Mouse (Mus musculus): ENCODE measurements at regions not wholly inside any gene's neighbourhood (a gene's known extent, or its start where the extent isn't known, plus 50 kb on each side); places are given as distances from the start of the nearest gene placed in this dataset.

- Histone ChIP-seq H3K36me3 (no peaks in the 10 kb centered on the region), H3K4me1 (no peaks in the 10 kb centered on the region), H3K4me2 (replicated peaks) (no peak overlapping the region), H3K27me3 (no peaks in the 10 kb centered on the region), H3K9me3 (no peaks in the 10 kb centered on the region), H3K9ac (no peak overlapping the region), H3K4me3 (no peak overlapping the region), H3K27ac (no peak overlapping the region)
- 50% methylated on average over 5 of the region's 5 CpGs for WGBS
- ATAC-seq (ENCODE audit: insufficient number of reproducible peaks, insufficient read depth, low FRiP score, low TSS enrichment), result no peak
Measured at GRCm38 (mm10) chr13:110832442-110832841, 422.4 kb upstream of the Actbl2 start.

- H3K4me3 ChIP-seq, result no peak overlapping the region
- H3K27ac ChIP-seq, result no peak overlapping the region
- no peaks in the 10 kb centered on the region for H3K9me3 ChIP-seq
- H3K36me3 ChIP-seq, result no peaks in the 10 kb centered on the region
- no peaks in the 10 kb centered on the region for H3K4me1 ChIP-seq
- H3K9ac ChIP-seq, result no peak overlapping the region
- ATAC-seq (ENCODE audit: insufficient number of reproducible peaks, insufficient read depth, low FRiP score, low TSS enrichment), result no peak
- no peaks in the 10 kb centered on the region for H3K27me3 ChIP-seq
- WGBS, result 32% methylated on average over 7 of the region's 7 CpGs
- no peak overlapping the region for H3K4me2 ChIP-seq (replicated peaks)
Measured at GRCm38 (mm10) chr13:110836936-110837335, 417.9 kb upstream of the Actbl2 start.

- H3K4me1 ChIP-seq, result no peaks in the 10 kb centered on the region
- no peaks in the 10 kb centered on the region for H3K36me3 ChIP-seq
- WGBS, result 92% methylated on average over 7 of the region's 7 CpGs
- no peak overlapping the region for H3K27ac ChIP-seq
- H3K4me2 ChIP-seq (replicated peaks), result no peak overlapping the region
- H3K9ac ChIP-seq, result no peak overlapping the region
- no peak for ATAC-seq (ENCODE audit: insufficient number of reproducible peaks, insufficient read depth, low FRiP score, low TSS enrichment)
- H3K4me3 ChIP-seq, result no peak overlapping the region
- H3K27me3 ChIP-seq, result no peaks in the 10 kb centered on the region
- H3K9me3 ChIP-seq, result no peaks in the 10 kb centered on the region
Measured at GRCm38 (mm10) chr13:110841949-110842348, 412.9 kb upstream of the Actbl2 start.

GRCm38 (mm10) chr13:110845695-110846094 lies 409.1 kb upstream of the Actbl2 start:
- Histone ChIP-seq H3K9ac (no peak overlapping the region), H3K9me3 (no peaks in the 10 kb centered on the region), H3K27me3 (no peaks in the 10 kb centered on the region), H3K4me3 (no peak overlapping the region), H3K27ac (no peak overlapping the region), H3K36me3 (no peaks in the 10 kb centered on the region), H3K4me1 (no peaks in the 10 kb centered on the region), H3K4me2 (replicated peaks) (no peak overlapping the region)
- ATAC-seq (ENCODE audit: insufficient number of reproducible peaks, insufficient read depth, low FRiP score, low TSS enrichment), result no peak
- WGBS, result 90% methylated on average over 2 of the region's 2 CpGs

- H3K9ac ChIP-seq, result no peak overlapping the region
- H3K9me3 ChIP-seq, result no peaks in the 10 kb centered on the region
- no peak overlapping the region for H3K4me2 ChIP-seq (replicated peaks)
- ATAC-seq (ENCODE audit: insufficient number of reproducible peaks, insufficient read depth, low FRiP score, low TSS enrichment), result peak; percentile 87
- no peaks in the 10 kb centered on the region for H3K27me3 ChIP-seq
- H3K36me3 ChIP-seq, result no peaks in the 10 kb centered on the region
- H3K4me1 ChIP-seq, result peaks cover 8% of the 10 kb centered on the region
- H3K4me3 ChIP-seq, result no peak overlapping the region
- H3K27ac ChIP-seq, result peak overlapping the region; percentile 65; the same call in 1 of the 2 replicates
- 39% methylated on average over 2 of the region's 2 CpGs for WGBS
Measured at GRCm38 (mm10) chr13:110852996-110853727, 401.7 kb upstream of the Actbl2 start.

- Histone ChIP-seq H3K27me3 (no peaks in the 10 kb centered on the region), H3K27ac (no peak overlapping the region), H3K4me3 (no peak overlapping the region), H3K9ac (no peak overlapping the region), H3K36me3 (no peaks in the 10 kb centered on the region), H3K4me1 (peaks cover 8% of the 10 kb centered on the region), H3K4me2 (replicated peaks) (no peak overlapping the region), H3K9me3 (no peaks in the 10 kb centered on the region)
- WGBS, result 38% methylated on average over 1 of the region's 1 CpGs
- no peak for ATAC-seq (ENCODE audit: insufficient number of reproducible peaks, insufficient read depth, low FRiP score, low TSS enrichment)
Measured at GRCm38 (mm10) chr13:110854213-110854612, 400.6 kb upstream of the Actbl2 start.

GRCm38 (mm10) chr13:110865902-110866512 lies 388.8 kb upstream of the Actbl2 start:
- WGBS, result 20% methylated on average over 4 of the region's 4 CpGs
- no peaks in the 10 kb centered on the region for H3K27me3 ChIP-seq
- no peak for ATAC-seq (ENCODE audit: insufficient number of reproducible peaks, insufficient read depth, low FRiP score, low TSS enrichment)

GRCm38 (mm10) chr13:110866713-110867112 lies 388.1 kb upstream of the Actbl2 start:
- 45% methylated on average over 2 of the region's 2 CpGs for WGBS
- H3K4me2 ChIP-seq (replicated peaks), result no peak overlapping the region
- no peaks in the 10 kb centered on the region for H3K9me3 ChIP-seq
- no peaks in the 10 kb centered on the region for H3K36me3 ChIP-seq
- H3K9ac ChIP-seq, result no peak overlapping the region
- peaks cover 11% of the 10 kb centered on the region; the same call in 1 of the 2 replicates for H3K4me1 ChIP-seq
- ATAC-seq (ENCODE audit: insufficient number of reproducible peaks, insufficient read depth, low FRiP score, low TSS enrichment), result no peak
- H3K27ac ChIP-seq, result no peak overlapping the region
- no peaks in the 10 kb centered on the region for H3K27me3 ChIP-seq
- no peak overlapping the region for H3K4me3 ChIP-seq

More at GRCm38 (mm10) chr13:110865902-110866512, 388.8 kb upstream of the Actbl2 start:
- Histone ChIP-seq H3K4me2 (replicated peaks) (no peak overlapping the region), H3K9ac (no peak overlapping the region), H3K4me1 (peaks cover 11% of the 10 kb centered on the region; the same call in 1 of the 2 replicates), H3K9me3 (no peaks in the 10 kb centered on the region), H3K27ac (peak overlapping the region; percentile 46; the same call in 1 of the 2 replicates), H3K4me3 (no peak overlapping the region), H3K36me3 (no peaks in the 10 kb centered on the region)

- no peak overlapping the region for H3K27ac ChIP-seq
- peaks cover 8% of the 10 kb centered on the region; the same call in 1 of the 2 replicates for H3K4me1 ChIP-seq
- no peak overlapping the region for H3K4me3 ChIP-seq
- WGBS, result 38% methylated on average over 4 of the region's 4 CpGs
- no peak overlapping the region for H3K9ac ChIP-seq
- no peaks in the 10 kb centered on the region for H3K9me3 ChIP-seq
- H3K36me3 ChIP-seq, result no peaks in the 10 kb centered on the region
- H3K4me2 ChIP-seq (replicated peaks), result no peak overlapping the region
- no peak for ATAC-seq (ENCODE audit: insufficient number of reproducible peaks, insufficient read depth, low FRiP score, low TSS enrichment)
- no peaks in the 10 kb centered on the region for H3K27me3 ChIP-seq
Measured at GRCm38 (mm10) chr13:110871125-110871775, 383.6 kb upstream of the Actbl2 start.

GRCm38 (mm10) chr13:110871776-110872135 lies 383.1 kb upstream of the Actbl2 start:
- Histone ChIP-seq H3K9ac (no peak overlapping the region), H3K4me3 (no peak overlapping the region), H3K27ac (no peak overlapping the region), H3K4me2 (replicated peaks) (no peak overlapping the region), H3K36me3 (no peaks in the 10 kb centered on the region), H3K9me3 (no peaks in the 10 kb centered on the region), H3K27me3 (no peaks in the 10 kb centered on the region), H3K4me1 (peaks cover 3% of the 10 kb centered on the region; the same call in 1 of the 2 replicates)
- ATAC-seq (ENCODE audit: insufficient number of reproducible peaks, insufficient read depth, low FRiP score, low TSS enrichment), result no peak
- WGBS, result 38% methylated on average over 1 of the region's 1 CpGs

- H3K36me3 ChIP-seq, result no peaks in the 10 kb centered on the region
- no peak overlapping the region for H3K4me3 ChIP-seq
- no peaks in the 10 kb centered on the region for H3K4me1 ChIP-seq
- H3K9me3 ChIP-seq, result no peaks in the 10 kb centered on the region
- H3K4me2 ChIP-seq (replicated peaks), result no peak overlapping the region
- no peak for ATAC-seq (ENCODE audit: insufficient number of reproducible peaks, insufficient read depth, low FRiP score, low TSS enrichment)
- H3K27me3 ChIP-seq, result no peaks in the 10 kb centered on the region
- no peak overlapping the region for H3K27ac ChIP-seq
- 72% methylated on average over 3 of the region's 3 CpGs for whole genome bisulfite sequencing
- no peak overlapping the region for H3K9ac ChIP-seq
Measured at GRCm38 (mm10) chr13:110881573-110881972, 373.2 kb upstream of the Actbl2 start.

- no peaks in the 10 kb centered on the region for H3K9me3 ChIP-seq
- no peak overlapping the region for H3K27ac ChIP-seq
- H3K4me1 ChIP-seq, result no peaks in the 10 kb centered on the region
- no peaks in the 10 kb centered on the region for H3K27me3 ChIP-seq
- WGBS, result 73% methylated on average over 3 of the region's 3 CpGs
- ATAC-seq (ENCODE audit: insufficient number of reproducible peaks, insufficient read depth, low FRiP score, low TSS enrichment), result no peak
- H3K4me3 ChIP-seq, result no peak overlapping the region
- H3K4me2 ChIP-seq (replicated peaks), result no peak overlapping the region
- H3K36me3 ChIP-seq, result no peaks in the 10 kb centered on the region
- no peak overlapping the region for H3K9ac ChIP-seq
Measured at GRCm38 (mm10) chr13:110882173-110882572, 372.6 kb upstream of the Actbl2 start.

Data from embryonic facial prominence, embryonic 12.5 days (tissue).